Mouse (Mus musculus): ENCODE results near the gene Olfr1028. TPM values are rescaled to one million over a fixed set of nuclear protein-coding genes. Genes with fewer than 3 reads are reported as not detected.

Olfr1028 gene
- polyA plus RNA-seq (2015; fragmentation: Nextera tagmentation; extraction: Ambion mirVana), result not detected in 2 replicates

DNA sequence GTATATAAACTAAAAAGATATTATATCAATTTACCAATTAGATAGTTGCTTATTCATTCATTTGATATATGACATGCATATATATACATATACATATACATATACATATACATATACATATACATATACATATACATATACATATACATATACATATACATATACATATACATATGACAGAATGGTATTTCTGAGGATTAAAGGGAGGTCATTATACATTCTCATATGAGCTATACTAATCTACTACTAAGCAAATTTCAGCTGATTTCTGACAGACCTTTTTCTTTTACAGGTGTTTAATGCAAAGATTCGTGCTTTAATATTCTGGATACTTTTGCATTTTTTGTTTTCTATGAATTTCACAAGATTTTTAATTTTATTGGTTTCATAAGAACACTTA lies at the start of gene Olfr1028:
Gene Olfr1028, plus strand, starts transcription at position 301 of the 400 bp plus-strand sequence.
- no peak within 1 kb of the TSS for H3K4me2 ChIP-seq
- no peak within 1 kb of the TSS for H3K9ac ChIP-seq
- no peak for ATAC-seq (ENCODE audit: low read depth)
- H3K27ac ChIP-seq (replicated peaks), result no peak within 1 kb of the TSS
- no peak within 1 kb of the TSS for H3K4me3 ChIP-seq
- H3K36me3 ChIP-seq, result no peaks in the 10 kb centered on the region
- no peaks in the 10 kb centered on the region for H3K27me3 ChIP-seq
- H3K4me1 ChIP-seq (replicated peaks), result no peaks in the 10 kb centered on the region
- 81% methylated on average over 1 of the region's 1 CpGs for WGBS
- no peaks in the 10 kb centered on the region for H3K9me3 ChIP-seq

- H3K4me3 ChIP-seq, result no peak within 1 kb of the TSS
- ATAC-seq (ENCODE audit: low read depth), result no peak
- H3K4me1 ChIP-seq (replicated peaks), result no peaks in the 10 kb centered on the region
- H3K27me3 ChIP-seq, result no peaks in the 10 kb centered on the region
- no peak within 1 kb of the TSS for H3K4me2 ChIP-seq
- H3K9ac ChIP-seq, result no peak within 1 kb of the TSS
- no peaks in the 10 kb centered on the region for H3K36me3 ChIP-seq
- H3K27ac ChIP-seq (replicated peaks), result no peak within 1 kb of the TSS
- 86% methylated on average over 3 of the region's 3 CpGs for WGBS
- H3K9me3 ChIP-seq, result 0 out of 2 replicates have a peak, but pooled peaks cover 4% of the 10 kb centered on the region
Measured at GRCm38 (mm10) chr2:85904952-85905351, 45.3 kb upstream of the Olfr1028 start, which contains the start of gene Olfr1024. Gene Olfr1024, minus strand, starts transcription at chr2:85905052.

GRCm38 (mm10) chr2:85913197-85913596 lies 37.0 kb upstream of the Olfr1028 start:
- no peaks in the 10 kb centered on the region for H3K36me3 ChIP-seq
- no peak overlapping the region for H3K4me2 ChIP-seq
- H3K4me3 ChIP-seq, result no peak overlapping the region
- no peaks in the 10 kb centered on the region for H3K27me3 ChIP-seq
- H3K9me3 ChIP-seq, result no peaks in the 10 kb centered on the region
- no peaks in the 10 kb centered on the region for H3K4me1 ChIP-seq (replicated peaks)
- no peak overlapping the region for H3K27ac ChIP-seq (replicated peaks)
- ATAC-seq (ENCODE audit: low read depth), result no peak
- H3K9ac ChIP-seq, result no peak overlapping the region

GRCm38 (mm10) chr2:85914893-85915292 lies 35.3 kb upstream of the Olfr1028 start, which contains the start of gene Olfr1025-ps1:
Gene Olfr1025-ps1, plus strand, starts transcription at chr2:85915193.
- H3K27me3 ChIP-seq, result no peaks in the 10 kb centered on the region
- no peaks in the 10 kb centered on the region for H3K36me3 ChIP-seq
- no peak within 1 kb of the TSS for H3K4me2 ChIP-seq
- no peaks in the 10 kb centered on the region for H3K9me3 ChIP-seq
- no peak within 1 kb of the TSS for H3K9ac ChIP-seq
- H3K27ac ChIP-seq (replicated peaks), result no peak within 1 kb of the TSS
- no peak within 1 kb of the TSS for H3K4me3 ChIP-seq
- no peaks in the 10 kb centered on the region for H3K4me1 ChIP-seq (replicated peaks)
- WGBS, result 42% methylated on average over 1 of the region's 1 CpGs
- no peak for ATAC-seq (ENCODE audit: low read depth)

DNA sequence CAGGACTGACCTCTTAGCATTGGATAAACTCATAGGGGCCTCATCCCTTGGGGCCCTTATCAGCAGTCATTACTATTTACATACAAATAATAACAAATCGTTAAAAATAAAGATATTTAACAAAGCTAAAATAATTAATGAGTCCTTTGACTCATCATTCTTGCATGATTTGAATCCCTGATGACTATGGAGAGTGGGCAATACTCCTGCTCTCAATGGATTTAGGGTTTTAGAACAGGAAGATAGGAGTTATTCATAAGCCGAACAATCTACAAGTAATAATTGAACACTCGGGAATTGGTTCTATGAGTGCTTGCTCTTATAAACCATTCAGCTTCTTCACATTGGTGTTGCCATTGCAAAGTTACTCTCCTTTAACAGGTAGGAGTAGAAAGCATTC lies 29.0 kb upstream of the Olfr1028 start, which contains the start of gene Olfr1026:
Gene Olfr1026, plus strand, starts transcription at position 301 of the 400 bp plus-strand sequence.
- Histone ChIP-seq H3K27ac (replicated peaks) (no peak within 1 kb of the TSS), H3K9ac (no peak within 1 kb of the TSS), H3K4me2 (no peak within 1 kb of the TSS), H3K27me3 (no peaks in the 10 kb centered on the region), H3K36me3 (no peaks in the 10 kb centered on the region), H3K4me3 (no peak within 1 kb of the TSS), H3K4me1 (replicated peaks) (no peaks in the 10 kb centered on the region), H3K9me3 (no peaks in the 10 kb centered on the region)
- 89% methylated on average over 3 of the region's 3 CpGs for WGBS
- ATAC-seq (ENCODE audit: low read depth), result no peak

DNA sequence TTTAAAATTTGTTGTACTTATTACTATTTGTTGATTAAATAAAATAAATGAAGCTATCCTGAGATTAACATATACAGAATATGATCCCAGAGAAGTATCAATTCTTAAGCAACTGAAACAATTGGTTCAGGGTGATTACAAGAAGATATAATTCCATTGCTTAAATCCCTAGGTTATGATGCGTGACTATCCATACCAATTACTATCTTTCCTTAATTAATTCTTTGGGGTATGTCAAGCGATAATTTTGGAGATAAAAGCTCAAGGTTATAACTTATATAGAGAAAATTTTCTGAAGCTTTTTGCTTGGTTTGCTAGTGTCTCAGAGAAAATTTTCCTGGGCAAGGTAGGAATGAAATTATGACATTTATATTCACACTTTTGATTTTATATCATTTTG lies 23.4 kb downstream of the Olfr1028 start, which contains the start of gene Olfr1029:
Gene Olfr1029, plus strand, starts transcription at position 301 of the 400 bp plus-strand sequence.
- WGBS, result 88% methylated on average over 2 of the region's 2 CpGs
- Histone ChIP-seq H3K36me3 (no peaks in the 10 kb centered on the region), H3K9ac (no peak within 1 kb of the TSS), H3K4me2 (no peak within 1 kb of the TSS), H3K4me1 (replicated peaks) (no peaks in the 10 kb centered on the region), H3K27ac (replicated peaks) (no peak within 1 kb of the TSS), H3K4me3 (no peak within 1 kb of the TSS), H3K9me3 (no peaks in the 10 kb centered on the region), H3K27me3 (no peaks in the 10 kb centered on the region)
- no peak for ATAC-seq (ENCODE audit: low read depth)

DNA sequence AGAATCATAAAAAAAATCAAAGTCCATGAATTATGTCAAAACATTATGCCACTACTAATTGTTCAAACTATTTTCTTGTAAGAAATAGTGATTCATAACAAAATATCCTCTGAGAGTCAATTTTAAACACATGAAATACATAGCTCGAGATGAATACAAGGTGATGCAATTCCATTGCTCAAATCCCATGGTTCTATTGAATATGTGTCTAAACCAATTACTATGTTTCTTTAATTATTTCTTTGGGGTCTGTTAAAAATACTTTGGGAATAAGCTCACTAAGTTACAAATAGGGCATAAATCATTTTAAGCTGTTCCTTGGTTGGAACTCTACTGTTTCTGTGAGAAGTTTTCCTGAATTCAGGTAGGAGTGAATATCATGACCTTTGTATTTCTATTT lies 28.7 kb downstream of the Olfr1028 start, which contains the start of gene Olfr1030:
Gene Olfr1030, plus strand, starts transcription at position 301 of the 400 bp plus-strand sequence.
- Histone ChIP-seq H3K27me3 (no peaks in the 10 kb centered on the region), H3K4me2 (no peak within 1 kb of the TSS), H3K27ac (replicated peaks) (no peak within 1 kb of the TSS), H3K36me3 (no peaks in the 10 kb centered on the region), H3K9me3 (no peaks in the 10 kb centered on the region), H3K4me3 (no peak within 1 kb of the TSS), H3K4me1 (replicated peaks) (no peaks in the 10 kb centered on the region), H3K9ac (no peak within 1 kb of the TSS)
- WGBS, result 74% methylated on average over 1 of the region's 1 CpGs
- no peak for ATAC-seq (ENCODE audit: low read depth)

DNA sequence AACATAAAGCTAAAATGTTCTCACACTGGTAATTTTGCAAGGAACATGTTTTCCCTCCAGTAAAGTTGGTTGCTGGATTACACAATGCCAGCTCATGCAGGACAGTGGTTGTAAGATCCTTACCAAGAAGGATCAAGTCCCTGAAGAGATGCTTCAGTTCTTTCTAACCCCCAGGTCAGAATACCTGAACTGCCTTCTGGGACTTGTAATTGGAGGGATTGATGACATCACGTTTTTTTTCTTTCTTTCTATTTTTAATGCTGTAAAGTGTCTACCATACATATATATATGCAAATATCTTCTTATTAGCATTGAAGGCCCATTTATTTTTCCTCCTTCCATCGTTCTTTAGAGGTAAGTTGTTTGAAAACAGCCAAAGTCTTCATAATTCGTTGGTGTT lies 39.8 kb downstream of the Olfr1028 start, which contains the start of gene Olfr1031:
Gene Olfr1031, plus strand, starts transcription at position 301 of the 400 bp plus-strand sequence.
- 59% methylated on average over 3 of the region's 3 CpGs for WGBS
- no peaks in the 10 kb centered on the region for H3K27me3 ChIP-seq

More for the DNA sequence above, 39.8 kb downstream of the Olfr1028 start, which contains the start of gene Olfr1031:
- Histone ChIP-seq H3K36me3 (no peaks in the 10 kb centered on the region), H3K4me1 (replicated peaks) (no peaks in the 10 kb centered on the region), H3K27ac (replicated peaks) (no peak within 1 kb of the TSS), H3K9me3 (no peaks in the 10 kb centered on the region), H3K4me3 (no peak within 1 kb of the TSS), H3K9ac (no peak within 1 kb of the TSS), H3K4me2 (no peak within 1 kb of the TSS)
- ATAC-seq (ENCODE audit: low read depth), result no peak

Other genes starting within 250 kb of the Olfr1028 start
- not detected in 2 replicates for gene Olfr1009, start 235.0 kb upstream of the Olfr1028 start, polyA plus RNA-seq (2015; fragmentation: Nextera tagmentation; extraction: Ambion mirVana)
- gene Olfr1012, start 187.7 kb upstream of the Olfr1028 start, polyA plus RNA-seq (2015; fragmentation: Nextera tagmentation; extraction: Ambion mirVana), result not detected in 2 replicates
- gene Olfr1013, start 183.3 kb upstream of the Olfr1028 start, polyA plus RNA-seq (2015; fragmentation: Nextera tagmentation; extraction: Ambion mirVana), result not detected in 2 replicates
- not detected in 2 replicates for gene Olfr1014, start 177.7 kb upstream of the Olfr1028 start, polyA plus RNA-seq (2015; fragmentation: Nextera tagmentation; extraction: Ambion mirVana)
- gene Olfr1015, start 168.4 kb upstream of the Olfr1028 start, polyA plus RNA-seq (2015; fragmentation: Nextera tagmentation; extraction: Ambion mirVana), result not detected in 2 replicates
- gene Olfr1016, start 147.9 kb upstream of the Olfr1028 start, polyA plus RNA-seq (2015; fragmentation: Nextera tagmentation; extraction: Ambion mirVana), result not detected in 2 replicates
- not detected in 2 replicates for gene Olfr1018, start 132.0 kb upstream of the Olfr1028 start, polyA plus RNA-seq (2015; fragmentation: Nextera tagmentation; extraction: Ambion mirVana)
- gene Olfr1019, start 105.0 kb upstream of the Olfr1028 start, polyA plus RNA-seq (2015; fragmentation: Nextera tagmentation; extraction: Ambion mirVana), result not detected in 2 replicates
- gene Olfr1020, start 103.4 kb upstream of the Olfr1028 start, polyA plus RNA-seq (2015; fragmentation: Nextera tagmentation; extraction: Ambion mirVana), result not detected in 2 replicates
- not detected in 2 replicates for gene Olfr1022, start 81.8 kb upstream of the Olfr1028 start, polyA plus RNA-seq (2015; fragmentation: Nextera tagmentation; extraction: Ambion mirVana)
- gene Olfr1023, start 64.8 kb upstream of the Olfr1028 start, polyA plus RNA-seq (2015; fragmentation: Nextera tagmentation; extraction: Ambion mirVana), result not detected in 2 replicates
- not detected in 2 replicates for gene Olfr1024, start 45.4 kb upstream of the Olfr1028 start, polyA plus RNA-seq (2015; fragmentation: Nextera tagmentation; extraction: Ambion mirVana)
- gene Olfr1025-ps1, start 35.2 kb upstream of the Olfr1028 start, polyA plus RNA-seq (2015; fragmentation: Nextera tagmentation; extraction: Ambion mirVana), result not detected in 2 replicates
- not detected in 2 replicates for gene Olfr1026, start 28.9 kb upstream of the Olfr1028 start, polyA plus RNA-seq (2015; fragmentation: Nextera tagmentation; extraction: Ambion mirVana)
- not detected in 2 replicates for gene Olfr1029, start 23.5 kb downstream of the Olfr1028 start, polyA plus RNA-seq (2015; fragmentation: Nextera tagmentation; extraction: Ambion mirVana)
- not detected in 2 replicates for gene Olfr1030, start 28.8 kb downstream of the Olfr1028 start, polyA plus RNA-seq (2015; fragmentation: Nextera tagmentation; extraction: Ambion mirVana)
- not detected in 2 replicates for gene Olfr1031, start 39.9 kb downstream of the Olfr1028 start, polyA plus RNA-seq (2015; fragmentation: Nextera tagmentation; extraction: Ambion mirVana)
- not detected in 2 replicates for gene Olfr1032, start 55.1 kb downstream of the Olfr1028 start, polyA plus RNA-seq (2015; fragmentation: Nextera tagmentation; extraction: Ambion mirVana)
- not detected in 2 replicates for gene Olfr1033, start 70.2 kb downstream of the Olfr1028 start, polyA plus RNA-seq (2015; fragmentation: Nextera tagmentation; extraction: Ambion mirVana)
- not detected in 2 replicates for gene Olfr1034, start 95.4 kb downstream of the Olfr1028 start, polyA plus RNA-seq (2015; fragmentation: Nextera tagmentation; extraction: Ambion mirVana)
- not detected in 2 replicates for gene Olfr1036, start 123.6 kb downstream of the Olfr1028 start, polyA plus RNA-seq (2015; fragmentation: Nextera tagmentation; extraction: Ambion mirVana)
- gene Olfr1037, start 136.9 kb downstream of the Olfr1028 start, polyA plus RNA-seq (2015; fragmentation: Nextera tagmentation; extraction: Ambion mirVana), result not detected in 2 replicates
- gene Olfr1039, start 185.5 kb downstream of the Olfr1028 start, polyA plus RNA-seq (2015; fragmentation: Nextera tagmentation; extraction: Ambion mirVana), result not detected in 2 replicates
- gene Olfr1040, start 196.3 kb downstream of the Olfr1028 start, polyA plus RNA-seq (2015; fragmentation: Nextera tagmentation; extraction: Ambion mirVana), result not detected in 2 replicates
- not detected in 2 replicates for gene Olfr1042, start 211.4 kb downstream of the Olfr1028 start, polyA plus RNA-seq (2015; fragmentation: Nextera tagmentation; extraction: Ambion mirVana)
- not detected in 2 replicates for gene Olfr1043, start 217.1 kb downstream of the Olfr1028 start, polyA plus RNA-seq (2015; fragmentation: Nextera tagmentation; extraction: Ambion mirVana)
- gene Olfr1044, start 227.4 kb downstream of the Olfr1028 start, polyA plus RNA-seq (2015; fragmentation: Nextera tagmentation; extraction: Ambion mirVana), result not detected in 2 replicates
- gene Olfr52, start 235.2 kb downstream of the Olfr1028 start, polyA plus RNA-seq (2015; fragmentation: Nextera tagmentation; extraction: Ambion mirVana), result not detected in 2 replicates

Data from neural tube, embryonic 13.5 days (tissue).